Mouse (Mus musculus) right cerebral cortex, postnatal 14 days (tissue): Measurements from ENCODE around the gene Rprd1b.

ENCODE experiments used
- DNase-seq: peaks from one replicate; pipeline ENCODE4 v3.0.0; 2022

Gene Rprd1b

GRCm38 (mm10) chr2:158178696-158179369 is 150.5 kb downstream of the Rprd1b start:
- DNase-seq: no peak

GRCm38 (mm10) chr2:158179370-158180111 is 151.2 kb downstream of the Rprd1b start:
- no peak for DNase-seq

GRCm38 (mm10) chr2:158180797-158181196 is 152.5 kb downstream of the Rprd1b start:
- DNase-seq: peak; percentile 79
